Mouse (Mus musculus) C2C12 (cell line): ENCODE measurements around the gene Olfr429. TPM values are rescaled to one million over a fixed set of nuclear protein-coding genes. Genes with fewer than 3 reads are reported as not detected.
"Not testable (repeated sequence)": the region's sequence is repeated elsewhere in the genome, so short reads cannot be mapped to it uniquely, and the experiment has no call there.

Experiments
- H3K27me3 ChIP-seq: one replicate; pipeline ENCODE4 v1.6.1; 2011; ENCODE audit not compliant: control insufficient read depth, insufficient read depth, insufficient read length
- H3K36me3 ChIP-seq: one replicate; pipeline ENCODE4 v1.6.1; 2011; ENCODE audit not compliant: control insufficient read depth, insufficient read depth
- H3K4me3 ChIP-seq: one replicate; pipeline ENCODE4 v1.5.1; 2011; ENCODE audit warnings: mild to moderate bottlenecking, control low read depth; ENCODE audit not compliant: poor library complexity, insufficient read depth, severe bottlenecking
- H3K79me2 ChIP-seq: one replicate; pipeline ENCODE4 v1.6.1; 2011; ENCODE audit not compliant: control insufficient read depth, insufficient read depth
- H3K79me3 ChIP-seq: one replicate; pipeline ENCODE4 v1.6.1; 2011; ENCODE audit warnings: low read depth, control low read depth
- H3ac ChIP-seq: one replicate; pipeline ENCODE3; 2011; ENCODE audit warnings: low read depth; ENCODE audit not compliant: control insufficient read depth, insufficient read length
- CEBPB ChIP-seq: IDR thresholded peaks from one replicate; pipeline ENCODE4 v1.6.1; 2011; ENCODE audit warnings: low read depth, mild to moderate bottlenecking, control low read depth, moderate library complexity
- CTCF ChIP-seq: IDR thresholded peaks from one replicate; pipeline ENCODE4 v1.5.1; 2011; ENCODE audit not compliant: control insufficient read depth, insufficient read depth, insufficient read length
- FOSL1 ChIP-seq: IDR thresholded peaks from one replicate; pipeline ENCODE4 v1.8.0; 2011; ENCODE audit warnings: mild to moderate bottlenecking, low read length; ENCODE audit not compliant: poor library complexity, insufficient read depth, severe bottlenecking
- MAX ChIP-seq: IDR thresholded peaks from one replicate; pipeline ENCODE4 v1.6.1; 2011; ENCODE audit warnings: mild to moderate bottlenecking, control low read depth
- MYOD1 ChIP-seq: IDR thresholded peaks from one replicate; pipeline ENCODE4 v1.6.1; 2011; ENCODE audit warnings: low read depth; ENCODE audit not compliant: control insufficient read depth, insufficient read length
- MYOG ChIP-seq: IDR thresholded peaks from one replicate; pipeline ENCODE4 v1.6.1; 2011; ENCODE audit not compliant: control insufficient read depth, insufficient read length; ENCODE audit errors: extremely low read depth
- USF1 ChIP-seq: IDR thresholded peaks from one replicate; pipeline ENCODE4 v1.6.1; 2011; ENCODE audit warnings: low read depth, mild to moderate bottlenecking, control low read depth, moderate library complexity
- long read RNA-seq, 2 experiments: library from polyadenylated mRNA; unstranded; transcript quantifications; one replicate each; pipeline ENCODE4 v2.0.0; 2019 to 2020
- polyA plus RNA-seq: library from polyadenylated mRNA; unstranded; fragments of >200 nt; fragmentation: generic; extraction: Trizol; gene quantifications from one replicate; pipeline ENCODE4 v1.2.1, GENCODE M21; 2012; ENCODE audit warnings: missing spikeins

Olfr429 gene
- not detected for polyA plus RNA-seq
- long read RNA-seq, experiment 1 = 0 reads
- long read RNA-seq, experiment 2 = 0 reads

GRCm38 (mm10) chr1:174084031-174084430, at the start of gene Olfr429:
TSS of gene Olfr429 (plus strand) at chr1:174084331.
- H3ac ChIP-seq = no peak within 1 kb of the TSS
- H3K4me3 ChIP-seq = no peak within 1 kb of the TSS
- no peaks in the 10 kb centered on the region for H3K36me3 ChIP-seq
- H3K79me2 ChIP-seq = no peaks in the 10 kb centered on the region
- H3K27me3 ChIP-seq = no peaks in the 10 kb centered on the region
- TF ChIP-seq CEBPB (no peak), MYOG (no peak), MYOD1 (no peak), FOSL1 (no peak), MAX (no peak), USF1 (no peak), CTCF (no peak)
- no peaks in the 10 kb centered on the region for H3K79me3 ChIP-seq

DNA sequence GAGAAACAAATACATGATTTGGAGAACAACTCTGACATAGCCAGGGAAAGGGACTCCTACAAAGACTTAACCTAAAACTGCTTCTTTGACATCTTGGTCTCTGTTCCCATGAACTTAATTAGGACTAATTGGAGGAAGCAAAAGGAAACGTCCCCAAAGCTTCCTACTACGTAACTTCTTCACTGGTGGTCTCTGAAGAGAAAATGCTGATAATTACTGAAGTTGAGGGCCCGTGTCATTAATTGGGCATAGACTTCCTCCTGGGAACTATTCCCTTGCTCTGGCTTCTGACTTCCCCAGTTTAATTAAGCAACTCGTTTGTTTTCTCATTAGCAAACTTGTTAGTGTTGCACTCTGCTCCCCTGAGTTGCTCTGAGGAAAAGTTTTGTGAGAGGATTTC, 48.3 kb upstream of the Olfr429 start:
- Histone ChIP-seq H3K4me3 (no peak overlapping the region), H3K79me2 (no peaks in the 10 kb centered on the region), H3K36me3 (no peaks in the 10 kb centered on the region), H3K79me3 (no peaks in the 10 kb centered on the region), H3K27me3 (no peaks in the 10 kb centered on the region), H3ac (no peak overlapping the region)
- no peak for TF ChIP-seq FOSL1
- TF ChIP-seq CTCF = no peak
- no peak for TF ChIP-seq USF1
- no peak for TF ChIP-seq MYOD1
- TF ChIP-seq MAX = no peak
- no peak for TF ChIP-seq CEBPB
- no peak for TF ChIP-seq MYOG

DNA sequence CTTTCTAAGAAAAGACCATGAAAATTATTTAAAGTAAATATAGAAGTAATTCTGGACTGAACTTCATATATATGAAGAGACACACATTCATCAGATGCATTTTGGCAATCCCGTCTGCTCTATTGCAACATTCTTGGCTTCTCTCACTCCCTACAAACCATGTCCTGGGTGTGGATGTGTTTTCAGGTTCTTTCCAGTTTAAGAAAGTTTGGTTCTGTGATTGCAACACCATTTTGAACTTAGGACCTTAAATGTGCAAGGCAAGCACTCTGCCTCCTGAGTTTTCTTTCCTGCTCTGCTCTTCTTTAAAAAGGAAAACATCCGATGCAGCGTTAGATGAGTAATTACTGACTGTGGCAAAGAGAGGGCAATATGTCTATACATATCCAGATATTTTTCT, 45.7 kb upstream of the Olfr429 start:
- no peaks in the 10 kb centered on the region for H3K79me2 ChIP-seq
- H3K27me3 ChIP-seq = no peaks in the 10 kb centered on the region
- no peak overlapping the region for H3ac ChIP-seq
- no peaks in the 10 kb centered on the region for H3K79me3 ChIP-seq
- TF ChIP-seq CEBPB = peak; percentile 0
- no peak for TF ChIP-seq USF1
- H3K36me3 ChIP-seq = no peaks in the 10 kb centered on the region
- no peak overlapping the region for H3K4me3 ChIP-seq

GRCm38 (mm10) chr1:174040523-174041177, 43.5 kb upstream of the Olfr429 start, which contains the start of gene Olfr433:
TSS of gene Olfr433 (plus strand) at chr1:174040705.
- TF ChIP-seq MAX (no peak), CEBPB (no peak), USF1 (no peak), MYOD1 (no peak), CTCF (no peak), MYOG (no peak), FOSL1 (no peak)
- Histone ChIP-seq H3K4me3 (no peak within 1 kb of the TSS), H3ac (no peak within 1 kb of the TSS), H3K79me3 (no peaks in the 10 kb centered on the region), H3K36me3 (no peaks in the 10 kb centered on the region), H3K79me2 (no peaks in the 10 kb centered on the region), H3K27me3 (no peaks in the 10 kb centered on the region)

DNA sequence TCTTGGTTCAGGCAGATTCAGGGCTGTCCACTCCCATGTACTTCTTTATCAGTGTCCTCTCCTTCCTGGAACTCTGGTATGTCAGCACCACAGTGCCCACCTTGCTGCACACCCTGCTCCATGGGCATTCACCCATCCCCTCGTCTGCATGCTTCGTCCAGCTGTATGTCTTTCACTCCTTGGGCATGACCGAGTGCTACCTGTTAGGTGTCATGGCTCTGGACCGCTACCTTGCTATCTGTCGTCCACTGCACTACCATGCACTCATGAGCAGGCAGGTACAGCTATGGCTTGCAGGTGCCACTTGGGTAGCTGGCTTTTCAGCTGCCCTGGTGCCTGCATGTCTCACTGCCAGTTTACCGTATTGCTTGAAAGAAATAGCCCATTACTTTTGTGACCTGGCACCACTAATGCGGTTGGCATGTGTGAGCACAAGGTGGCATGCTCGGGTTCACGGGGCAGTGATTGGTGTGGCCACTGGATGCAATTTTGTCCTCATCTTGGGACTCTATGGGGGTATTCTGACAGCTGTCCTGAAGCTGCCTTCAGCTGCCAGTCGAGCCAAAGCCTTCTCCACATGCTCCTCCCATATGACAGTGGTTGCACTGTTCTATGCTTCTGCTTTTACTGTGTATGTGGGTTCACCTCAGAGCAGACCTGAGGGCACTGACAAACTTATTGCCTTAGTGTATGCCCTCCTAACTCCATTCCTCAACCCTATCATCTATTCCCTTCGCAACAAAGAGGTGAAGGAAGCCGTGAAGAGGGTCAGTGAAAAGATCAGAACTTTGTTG, 41.8 kb upstream of the Olfr429 start:
- H3K4me3 ChIP-seq, H3K36me3 ChIP-seq, H3K79me2 ChIP-seq, H3K79me3 ChIP-seq, H3ac ChIP-seq, H3K27me3 ChIP-seq: not testable (repeated sequence)

DNA sequence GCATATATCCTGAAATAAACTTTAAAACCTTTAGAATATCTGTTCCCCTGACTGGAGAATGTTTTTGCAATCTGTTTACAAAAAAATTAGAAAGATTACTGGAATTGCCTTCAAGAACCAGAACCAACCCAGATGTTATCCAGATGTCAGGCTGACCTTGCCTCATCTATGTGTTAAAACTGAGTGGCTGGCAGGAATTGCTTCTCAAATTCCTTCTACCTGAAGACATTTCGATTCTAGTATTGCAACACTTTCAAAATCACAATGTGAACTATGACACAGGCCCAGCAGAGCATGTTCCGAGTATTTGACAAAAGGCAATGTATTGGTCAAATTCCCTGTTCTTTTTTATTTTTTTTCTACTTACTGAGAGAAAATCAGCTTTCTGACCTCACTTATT, 39.7 kb upstream of the Olfr429 start:
- TF ChIP-seq MAX = no peak
- TF ChIP-seq CTCF = no peak
- TF ChIP-seq FOSL1 = no peak
- no peak for TF ChIP-seq MYOD1
- TF ChIP-seq USF1 = no peak
- TF ChIP-seq MYOG = no peak
- TF ChIP-seq CEBPB = no peak
- no peaks in the 10 kb centered on the region for H3K27me3 ChIP-seq
- no peak overlapping the region for H3K4me3 ChIP-seq
- no peaks in the 10 kb centered on the region for H3K79me2 ChIP-seq
- H3ac ChIP-seq = no peak overlapping the region
- H3K36me3 ChIP-seq = no peaks in the 10 kb centered on the region
- no peaks in the 10 kb centered on the region for H3K79me3 ChIP-seq

GRCm38 (mm10) chr1:174048227-174048626, 35.9 kb upstream of the Olfr429 start:
- not testable (repeated sequence) for H3ac ChIP-seq, H3K36me3 ChIP-seq, H3K4me3 ChIP-seq, H3K79me3 ChIP-seq, H3K27me3 ChIP-seq, H3K79me2 ChIP-seq
